Mouse (Mus musculus): ENCODE data around the gene Rag1. TPM values are rescaled to one million over a fixed set of nuclear protein-coding genes. Genes with fewer than 3 reads are reported as not detected.

The Rag1 gene
- polyA plus RNA-seq (2012; fragmentation: generic; extraction: Trizol) = not detected

DNA sequence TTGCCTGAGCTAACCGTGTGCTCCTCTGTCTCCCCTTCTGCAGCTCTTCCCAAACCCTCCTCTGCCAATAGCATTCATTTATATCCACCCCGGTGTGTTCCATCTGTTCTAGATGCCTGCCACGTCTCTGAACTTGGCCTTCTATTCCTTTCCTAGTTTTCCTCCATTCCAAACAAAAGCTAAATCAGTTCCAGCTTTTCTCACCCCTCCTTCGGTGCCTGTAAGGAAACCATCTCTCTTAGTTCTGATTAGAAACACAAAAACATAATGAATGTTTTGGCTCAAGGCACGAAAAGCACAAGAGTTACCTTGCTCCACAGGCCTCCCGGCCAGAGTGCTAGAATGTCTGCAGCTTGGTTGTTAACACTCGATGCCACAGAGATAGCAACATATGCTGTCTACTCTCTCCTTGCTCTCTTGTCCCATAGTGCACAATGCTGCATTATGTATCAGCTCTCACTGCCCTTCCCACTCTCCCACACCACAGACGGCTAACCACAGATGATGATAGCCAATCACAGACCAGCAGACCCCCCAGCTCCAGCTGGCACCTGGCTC lies at the start of gene Rag1, which contains the start of gene B230118H07Rik:
Gene Rag1, minus strand, starts transcription at position 388 of the 558 bp plus-strand sequence.
Gene B230118H07Rik, minus strand, starts transcription at position 419 of the 558 bp plus-strand sequence.
- TF ChIP-seq E2F4 (IDR thresholded peaks at IDR 0.05; ENCODE audit: insufficient read depth) = no peak
- TF ChIP-seq CEBPB (IDR thresholded peaks at IDR 0.05; ENCODE audit: insufficient read depth, poor library complexity, severe bottlenecking) = no peak
- no peak for TF ChIP-seq USF1 (IDR thresholded peaks at IDR 0.05; ENCODE audit: low read depth)
- TF ChIP-seq POLR2A (IDR thresholded peaks at IDR 0.05; ENCODE audit: insufficient read length, low read depth) = no peak
- no peak for TF ChIP-seq MYOG (IDR thresholded peaks at IDR 0.05; ENCODE audit: control insufficient read depth in 1 of 3, insufficient read depth in 1 of 3, insufficient read length in 2 of 3, low read depth in 2 of 3)
- TF ChIP-seq SRF (IDR thresholded peaks at IDR 0.05; ENCODE audit: control insufficient read depth, insufficient read length, low read depth) = no peak
- TF ChIP-seq MYOD1 (IDR thresholded peaks at IDR 0.05; ENCODE audit: control insufficient read depth in 1 of 3, insufficient read length in 2 of 3, low read depth in 2 of 3) = no peak
- TF ChIP-seq POLR2AphosphoS2 (IDR thresholded peaks at IDR 0.05; ENCODE audit: insufficient read length, low read depth) = no peak
- TF ChIP-seq TCF12 (IDR thresholded peaks at IDR 0.05; ENCODE audit: insufficient read depth, poor library complexity, severe bottlenecking) = no peak
- no peak for TF ChIP-seq TCF3 (IDR thresholded peaks at IDR 0.05; ENCODE audit: insufficient read length, low read depth)
- Histone ChIP-seq H3K27me3 (ENCODE audit: control insufficient read depth, insufficient read depth, insufficient read length) (peaks cover 38% of the 10 kb centered on the region), H3ac (ENCODE audit: control insufficient read depth, insufficient read length) (no peak within 1 kb of the TSS), H3K79me2 (ENCODE audit: control insufficient read depth, insufficient read depth) (no peaks in the 10 kb centered on the region), H3K4me3 (no peak within 1 kb of the TSS), H3K4me2 (ENCODE audit: low read depth) (no peak within 1 kb of the TSS), H3K36me3 (ENCODE audit: control insufficient read depth, insufficient read depth) (no peaks in the 10 kb centered on the region)

DNA sequence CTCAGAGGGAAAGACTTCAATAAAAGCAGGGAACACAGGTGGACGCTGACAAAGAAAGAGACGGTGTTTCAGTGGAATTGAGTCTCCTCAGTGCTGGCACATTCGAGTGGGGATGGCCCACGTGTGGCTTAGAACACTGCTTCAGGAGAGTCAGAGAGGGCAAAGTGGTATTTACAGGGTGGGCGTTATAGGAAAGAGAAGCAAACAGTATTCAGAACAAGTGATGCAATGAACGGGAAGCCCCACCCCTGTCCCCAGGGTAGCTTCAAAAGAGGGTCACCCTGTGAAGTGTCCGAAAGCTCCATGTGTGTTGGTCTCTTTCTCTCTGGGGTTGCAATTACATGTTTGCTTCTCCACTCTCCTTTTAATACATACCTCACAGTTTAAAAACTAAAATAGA lies 46.3 kb upstream of the Rag1 start:
- Histone ChIP-seq H3K27me3 (ENCODE audit: control insufficient read depth, insufficient read depth, insufficient read length) (no peaks in the 10 kb centered on the region), H3K4me3 (no peak overlapping the region), H3K79me2 (ENCODE audit: control insufficient read depth, insufficient read depth) (no peaks in the 10 kb centered on the region), H3K36me3 (ENCODE audit: control insufficient read depth, insufficient read depth) (peaks cover 22% of the 10 kb centered on the region), H3K4me2 (ENCODE audit: low read depth) (no peak overlapping the region), H3ac (ENCODE audit: control insufficient read depth, insufficient read length) (no peak overlapping the region)
- TF ChIP-seq SRF (IDR thresholded peaks at IDR 0.05; ENCODE audit: control insufficient read depth, insufficient read length, low read depth) (no peak), REST (IDR thresholded peaks at IDR 0.05; ENCODE audit: insufficient read depth, insufficient read length) (no peak), MYOG (IDR thresholded peaks at IDR 0.05; ENCODE audit: control insufficient read depth in 1 of 3, insufficient read depth in 1 of 3, insufficient read length in 2 of 3, low read depth in 2 of 3) (no peak), TCF12 (IDR thresholded peaks at IDR 0.05; ENCODE audit: insufficient read depth, poor library complexity, severe bottlenecking) (no peak), E2F4 (IDR thresholded peaks at IDR 0.05; ENCODE audit: insufficient read depth) (no peak), POLR2AphosphoS2 (IDR thresholded peaks at IDR 0.05; ENCODE audit: insufficient read length, low read depth) (no peak), CEBPB (IDR thresholded peaks at IDR 0.05; ENCODE audit: insufficient read depth, poor library complexity, severe bottlenecking) (no peak), TCF3 (IDR thresholded peaks at IDR 0.05; ENCODE audit: insufficient read length, low read depth) (no peak), USF1 (IDR thresholded peaks at IDR 0.05; ENCODE audit: low read depth) (no peak), MYOD1 (IDR thresholded peaks at IDR 0.05; ENCODE audit: control insufficient read depth in 1 of 3, insufficient read length in 2 of 3, low read depth in 2 of 3) (no peak), POLR2A (IDR thresholded peaks at IDR 0.05; ENCODE audit: insufficient read length, low read depth) (no peak), MAX (IDR thresholded peaks at IDR 0.05; ENCODE audit: low read depth) (no peak)

DNA sequence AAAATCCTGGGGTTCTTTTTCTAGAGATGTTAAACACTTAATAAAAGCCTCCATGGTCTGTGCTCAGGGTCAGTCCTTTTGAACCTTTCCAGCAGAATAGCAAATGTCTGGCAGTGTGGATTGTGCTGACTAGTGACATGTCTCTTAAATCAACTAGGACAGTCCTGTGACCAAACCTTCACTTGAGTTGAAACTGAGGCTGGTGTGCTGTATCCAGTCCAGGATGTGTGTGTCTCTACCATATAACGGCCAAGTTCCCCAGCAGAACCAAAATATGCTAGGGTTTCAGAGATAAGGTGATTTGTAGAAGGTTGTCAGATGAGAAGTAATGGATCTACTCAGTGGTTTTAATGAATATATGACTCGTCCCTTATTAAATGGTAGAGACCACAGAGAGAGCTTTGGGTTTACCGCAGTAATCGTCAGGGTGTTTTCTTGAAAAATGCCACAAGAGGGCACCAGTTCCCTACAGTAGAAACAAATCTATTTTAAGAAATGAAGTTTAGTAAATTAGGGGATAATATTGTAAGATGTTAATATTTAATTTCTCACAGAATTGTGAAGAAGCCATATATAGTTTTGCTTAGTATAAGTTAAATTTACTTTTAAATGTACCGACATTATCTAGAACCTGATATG lies 44.4 kb upstream of the Rag1 start:
- Histone ChIP-seq H3K4me3 (no peak overlapping the region), H3ac (ENCODE audit: control insufficient read depth, insufficient read length) (no peak overlapping the region), H3K27me3 (ENCODE audit: control insufficient read depth, insufficient read depth, insufficient read length) (no peaks in the 10 kb centered on the region), H3K4me2 (ENCODE audit: low read depth) (no peak overlapping the region), H3K79me2 (ENCODE audit: control insufficient read depth, insufficient read depth) (no peaks in the 10 kb centered on the region), H3K36me3 (ENCODE audit: control insufficient read depth, insufficient read depth) (peaks cover 22% of the 10 kb centered on the region)
- TF ChIP-seq SRF (IDR thresholded peaks at IDR 0.05; ENCODE audit: control insufficient read depth, insufficient read length, low read depth) (no peak), E2F4 (IDR thresholded peaks at IDR 0.05; ENCODE audit: insufficient read depth) (no peak), POLR2A (IDR thresholded peaks at IDR 0.05; ENCODE audit: insufficient read length, low read depth) (no peak), MAX (IDR thresholded peaks at IDR 0.05; ENCODE audit: low read depth) (no peak), USF1 (IDR thresholded peaks at IDR 0.05; ENCODE audit: low read depth) (no peak), MYOG (IDR thresholded peaks at IDR 0.05; ENCODE audit: control insufficient read depth in 1 of 3, insufficient read depth in 1 of 3, insufficient read length in 2 of 3, low read depth in 2 of 3) (no peak), CEBPB (IDR thresholded peaks at IDR 0.05; ENCODE audit: insufficient read depth, poor library complexity, severe bottlenecking) (no peak), MYOD1 (IDR thresholded peaks at IDR 0.05; ENCODE audit: control insufficient read depth in 1 of 3, insufficient read length in 2 of 3, low read depth in 2 of 3) (no peak), TCF3 (IDR thresholded peaks at IDR 0.05; ENCODE audit: insufficient read length, low read depth) (no peak), POLR2AphosphoS2 (IDR thresholded peaks at IDR 0.05; ENCODE audit: insufficient read length, low read depth) (no peak), TCF12 (IDR thresholded peaks at IDR 0.05; ENCODE audit: insufficient read depth, poor library complexity, severe bottlenecking) (no peak), REST (IDR thresholded peaks at IDR 0.05; ENCODE audit: insufficient read depth, insufficient read length) (no peak)

DNA sequence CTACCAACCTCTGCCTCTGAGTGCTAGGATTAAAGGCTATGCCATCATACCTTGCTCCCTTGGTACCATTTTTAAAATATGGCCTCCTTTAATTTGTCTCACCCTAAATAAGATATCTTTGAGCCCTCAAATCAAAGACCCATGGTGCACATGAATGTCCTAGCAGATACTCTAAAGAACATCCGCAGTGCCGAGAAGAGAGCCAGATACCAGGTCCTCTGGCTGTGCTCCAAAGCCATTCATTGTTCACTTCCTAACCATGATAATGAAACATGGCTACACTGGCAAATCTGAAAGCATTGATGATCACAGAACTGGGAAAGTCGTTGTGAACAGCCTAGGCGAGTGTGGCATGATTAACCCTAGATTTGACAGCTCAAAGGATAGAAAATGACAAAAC lies 43.7 kb upstream of the Rag1 start:
- Histone ChIP-seq H3K36me3 (ENCODE audit: control insufficient read depth, insufficient read depth) (peaks cover 22% of the 10 kb centered on the region), H3K79me2 (ENCODE audit: control insufficient read depth, insufficient read depth) (no peaks in the 10 kb centered on the region), H3K27me3 (ENCODE audit: control insufficient read depth, insufficient read depth, insufficient read length) (no peaks in the 10 kb centered on the region), H3K4me2 (ENCODE audit: low read depth) (no peak overlapping the region), H3ac (ENCODE audit: control insufficient read depth, insufficient read length) (no peak overlapping the region), H3K4me3 (no peak overlapping the region)
- TF ChIP-seq MAX (IDR thresholded peaks at IDR 0.05; ENCODE audit: low read depth) (no peak), REST (IDR thresholded peaks at IDR 0.05; ENCODE audit: insufficient read depth, insufficient read length) (no peak), POLR2A (IDR thresholded peaks at IDR 0.05; ENCODE audit: insufficient read length, low read depth) (no peak), MYOD1 (IDR thresholded peaks at IDR 0.05; ENCODE audit: control insufficient read depth in 1 of 3, insufficient read length in 2 of 3, low read depth in 2 of 3) (no peak), E2F4 (IDR thresholded peaks at IDR 0.05; ENCODE audit: insufficient read depth) (no peak), SRF (IDR thresholded peaks at IDR 0.05; ENCODE audit: control insufficient read depth, insufficient read length, low read depth) (no peak), POLR2AphosphoS2 (IDR thresholded peaks at IDR 0.05; ENCODE audit: insufficient read length, low read depth) (no peak), CEBPB (IDR thresholded peaks at IDR 0.05; ENCODE audit: insufficient read depth, poor library complexity, severe bottlenecking) (no peak), TCF12 (IDR thresholded peaks at IDR 0.05; ENCODE audit: insufficient read depth, poor library complexity, severe bottlenecking) (no peak), USF1 (IDR thresholded peaks at IDR 0.05; ENCODE audit: low read depth) (no peak), MYOG (IDR thresholded peaks at IDR 0.05; ENCODE audit: control insufficient read depth in 1 of 3, insufficient read depth in 1 of 3, insufficient read length in 2 of 3, low read depth in 2 of 3) (no peak), TCF3 (IDR thresholded peaks at IDR 0.05; ENCODE audit: insufficient read length, low read depth) (no peak)

All from myocyte (in vitro differentiated cells).